Mouse (Mus musculus): ENCODE measurements around the gene Cmtm7.

- TF ChIP-seq CTCF (conservative IDR thresholded peaks at IDR 0.05; ENCODE audit: low read length) (no peak), NANOG (IDR thresholded peaks at IDR 0.05; ENCODE audit: borderline replicate concordance, low read length) (no peak)
Observed at GRCm38 (mm10) chr9:114747466-114747865, 34.2 kb downstream of the Cmtm7 start.

Data from E14TG2a.4 (cell line).